Mouse (Mus musculus): ENCODE data around the gene Nav1. TPM values are rescaled to one million over a fixed set of nuclear protein-coding genes. Genes with fewer than 3 reads are reported as not detected.

The Nav1 gene
- polyA plus RNA-seq, 1 experiment: 31.7 TPM

- TF ChIP-seq CTCF (IDR thresholded peaks at IDR 0.05; ENCODE audit: low read depth, low read length): no peak
- TF ChIP-seq EP300 (IDR thresholded peaks at IDR 0.05; ENCODE audit: insufficient read depth, low read depth, low read length): no peak
- no peak for TF ChIP-seq POLR2A (IDR thresholded peaks at IDR 0.05; ENCODE audit: insufficient read depth, low read length)
- no peaks in the 10 kb centered on the region for H3K27me3 ChIP-seq (ENCODE audit: control insufficient read depth, insufficient read depth, low read length, poor library complexity, severe bottlenecking)
- no peaks in the 10 kb centered on the region for H3K9me3 ChIP-seq (replicated peaks; ENCODE audit: control insufficient read depth, insufficient read depth, low read length, poor library complexity, severe bottlenecking)
- H3K9ac ChIP-seq (ENCODE audit: low read depth, poor library complexity, severe bottlenecking): no peak overlapping the region
- no peak overlapping the region for H3K4me3 ChIP-seq (ENCODE audit: low read depth, low read length)
- no peak overlapping the region for H3K27ac ChIP-seq (ENCODE audit: insufficient read depth, low read length)
- no peaks in the 10 kb centered on the region for H3K4me1 ChIP-seq (ENCODE audit: control insufficient read depth, insufficient read depth, low read length)
- no peaks in the 10 kb centered on the region for H3K36me3 ChIP-seq (ENCODE audit: control insufficient read depth, insufficient read depth, low read length, poor library complexity, severe bottlenecking)
Measured at GRCm38 (mm10) chr1:135532383-135532782, 74.7 kb downstream of the Nav1 start.

DNA sequence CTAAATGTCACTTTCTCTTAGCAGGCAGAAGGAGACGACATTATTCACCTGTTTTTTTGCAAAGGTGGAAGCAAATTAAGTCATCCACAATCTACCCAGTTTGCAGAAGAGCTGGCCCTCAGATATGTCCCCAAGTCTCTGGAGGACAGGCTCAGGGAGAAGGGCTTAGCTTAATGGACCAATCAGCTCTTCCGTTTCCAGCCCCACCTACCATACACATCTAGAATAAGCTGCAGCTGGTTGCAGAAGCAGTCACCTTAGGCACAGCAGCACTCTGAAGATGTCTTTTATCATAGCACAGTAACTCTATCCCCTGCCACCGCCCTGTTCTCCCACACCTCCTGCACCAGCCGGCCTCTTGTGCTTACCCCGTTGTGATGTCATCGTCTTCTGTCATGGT is 75.1 kb downstream of the Nav1 start:
- Histone ChIP-seq H3K36me3 (ENCODE audit: control insufficient read depth, insufficient read depth, low read length, poor library complexity, severe bottlenecking) (no peaks in the 10 kb centered on the region), H3K27me3 (ENCODE audit: control insufficient read depth, insufficient read depth, low read length, poor library complexity, severe bottlenecking) (no peaks in the 10 kb centered on the region), H3K4me3 (ENCODE audit: low read depth, low read length) (no peak overlapping the region), H3K4me1 (ENCODE audit: control insufficient read depth, insufficient read depth, low read length) (no peaks in the 10 kb centered on the region), H3K9me3 (replicated peaks; ENCODE audit: control insufficient read depth, insufficient read depth, low read length, poor library complexity, severe bottlenecking) (no peaks in the 10 kb centered on the region), H3K9ac (ENCODE audit: low read depth, poor library complexity, severe bottlenecking) (no peak overlapping the region), H3K27ac (ENCODE audit: insufficient read depth, low read length) (no peak overlapping the region)
- no peak for TF ChIP-seq EP300 (IDR thresholded peaks at IDR 0.05; ENCODE audit: insufficient read depth, low read depth, low read length)
- no peak for TF ChIP-seq CTCF (IDR thresholded peaks at IDR 0.05; ENCODE audit: low read depth, low read length)
- TF ChIP-seq POLR2A (IDR thresholded peaks at IDR 0.05; ENCODE audit: insufficient read depth, low read length): no peak

DNA sequence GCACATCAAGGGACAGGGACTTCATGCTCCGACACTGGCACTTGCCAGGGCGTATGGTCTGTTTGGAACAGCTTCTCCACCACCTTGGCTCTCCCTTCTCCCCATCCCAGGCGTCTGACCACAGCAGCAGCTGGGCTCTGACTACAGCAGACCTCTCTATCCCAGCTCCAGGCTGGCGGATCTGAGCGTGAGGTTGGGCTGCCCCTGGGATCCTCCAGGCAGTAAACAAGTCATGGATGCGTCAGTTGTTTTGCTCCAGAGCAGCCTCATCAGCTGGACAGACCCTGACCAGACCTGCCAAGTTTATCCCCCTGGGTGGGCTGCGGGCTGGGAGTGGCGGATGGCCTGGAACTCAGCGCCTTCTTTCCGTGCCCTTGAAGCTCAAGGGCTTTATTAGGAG is 76.0 kb downstream of the Nav1 start:
- no peaks in the 10 kb centered on the region for H3K4me1 ChIP-seq (ENCODE audit: control insufficient read depth, insufficient read depth, low read length)
- TF ChIP-seq CTCF (IDR thresholded peaks at IDR 0.05; ENCODE audit: low read depth, low read length): no peak
- no peak for TF ChIP-seq POLR2A (IDR thresholded peaks at IDR 0.05; ENCODE audit: insufficient read depth, low read length)
- TF ChIP-seq EP300 (IDR thresholded peaks at IDR 0.05; ENCODE audit: insufficient read depth, low read depth, low read length): no peak
- H3K27ac ChIP-seq (ENCODE audit: insufficient read depth, low read length): no peak overlapping the region
- H3K4me3 ChIP-seq (ENCODE audit: low read depth, low read length): no peak overlapping the region
- no peaks in the 10 kb centered on the region for H3K9me3 ChIP-seq (replicated peaks; ENCODE audit: control insufficient read depth, insufficient read depth, low read length, poor library complexity, severe bottlenecking)
- H3K36me3 ChIP-seq (ENCODE audit: control insufficient read depth, insufficient read depth, low read length, poor library complexity, severe bottlenecking): no peaks in the 10 kb centered on the region
- H3K27me3 ChIP-seq (ENCODE audit: control insufficient read depth, insufficient read depth, low read length, poor library complexity, severe bottlenecking): no peaks in the 10 kb centered on the region
- H3K9ac ChIP-seq (ENCODE audit: low read depth, poor library complexity, severe bottlenecking): no peak overlapping the region

GRCm38 (mm10) chr1:135524518-135524860 is 82.6 kb downstream of the Nav1 start:
- H3K4me3 ChIP-seq (ENCODE audit: low read depth, low read length): no peak overlapping the region
- no peaks in the 10 kb centered on the region for H3K27me3 ChIP-seq (ENCODE audit: control insufficient read depth, insufficient read depth, low read length, poor library complexity, severe bottlenecking)
- H3K36me3 ChIP-seq (ENCODE audit: control insufficient read depth, insufficient read depth, low read length, poor library complexity, severe bottlenecking): no peaks in the 10 kb centered on the region
- TF ChIP-seq EP300 (IDR thresholded peaks at IDR 0.05; ENCODE audit: insufficient read depth, low read depth, low read length): no peak
- TF ChIP-seq POLR2A (IDR thresholded peaks at IDR 0.05; ENCODE audit: insufficient read depth, low read length): no peak
- no peak for TF ChIP-seq CTCF (IDR thresholded peaks at IDR 0.05; ENCODE audit: low read depth, low read length)
- H3K9ac ChIP-seq (ENCODE audit: low read depth, poor library complexity, severe bottlenecking): no peak overlapping the region
- H3K9me3 ChIP-seq (replicated peaks; ENCODE audit: control insufficient read depth, insufficient read depth, low read length, poor library complexity, severe bottlenecking): no peaks in the 10 kb centered on the region
- H3K4me1 ChIP-seq (ENCODE audit: control insufficient read depth, insufficient read depth, low read length): no peaks in the 10 kb centered on the region
- no peak overlapping the region for H3K27ac ChIP-seq (ENCODE audit: insufficient read depth, low read length)

DNA sequence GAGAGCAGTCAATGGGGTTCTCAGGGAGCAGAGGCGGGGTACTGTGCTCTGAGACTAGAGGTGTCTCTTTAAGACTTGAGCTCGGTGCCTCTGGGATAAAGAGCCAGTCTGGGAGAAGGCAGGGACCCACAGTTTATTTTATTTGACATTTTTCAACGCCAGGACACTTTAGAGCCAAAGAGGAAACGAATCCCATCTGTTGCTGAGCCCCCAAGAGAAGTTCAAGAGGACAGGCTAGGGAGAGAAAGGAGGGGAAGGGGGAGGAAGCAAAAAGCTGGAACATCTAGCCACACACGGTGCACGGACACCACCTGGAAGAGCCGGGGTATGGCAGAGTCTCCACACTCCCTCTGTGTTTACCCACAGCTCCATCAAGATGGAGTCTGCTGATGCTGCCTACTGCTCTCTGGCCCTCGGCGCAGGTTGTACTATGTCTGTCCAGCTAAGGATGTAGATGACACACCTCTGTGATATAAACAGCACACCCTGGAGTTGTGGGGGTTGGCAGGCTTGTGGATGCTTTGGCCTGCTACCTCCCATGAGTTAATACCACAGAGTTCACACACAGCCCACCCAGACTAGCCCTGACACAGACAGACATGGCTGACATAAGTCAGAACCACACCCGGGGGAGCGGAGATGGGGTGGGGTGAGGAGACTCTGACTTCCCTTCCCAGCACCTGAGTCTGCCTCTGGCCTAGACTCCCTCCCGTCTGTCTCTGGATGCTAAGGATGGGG is 83.1 kb downstream of the Nav1 start:
- H3K27me3 ChIP-seq (ENCODE audit: control insufficient read depth, insufficient read depth, low read length, poor library complexity, severe bottlenecking): no peaks in the 10 kb centered on the region
- H3K4me3 ChIP-seq (ENCODE audit: low read depth, low read length): no peak overlapping the region
- H3K27ac ChIP-seq (ENCODE audit: insufficient read depth, low read length): no peak overlapping the region
- no peaks in the 10 kb centered on the region for H3K9me3 ChIP-seq (replicated peaks; ENCODE audit: control insufficient read depth, insufficient read depth, low read length, poor library complexity, severe bottlenecking)
- H3K9ac ChIP-seq (ENCODE audit: low read depth, poor library complexity, severe bottlenecking): no peak overlapping the region
- no peaks in the 10 kb centered on the region for H3K36me3 ChIP-seq (ENCODE audit: control insufficient read depth, insufficient read depth, low read length, poor library complexity, severe bottlenecking)
- TF ChIP-seq CTCF (IDR thresholded peaks at IDR 0.05; ENCODE audit: low read depth, low read length) (no peak), EP300 (IDR thresholded peaks at IDR 0.05; ENCODE audit: insufficient read depth, low read depth, low read length) (no peak), POLR2A (IDR thresholded peaks at IDR 0.05; ENCODE audit: insufficient read depth, low read length) (no peak)
- H3K4me1 ChIP-seq (ENCODE audit: control insufficient read depth, insufficient read depth, low read length): no peaks in the 10 kb centered on the region

- H3K9ac ChIP-seq (ENCODE audit: low read depth, poor library complexity, severe bottlenecking): no peak overlapping the region
- no peaks in the 10 kb centered on the region for H3K4me1 ChIP-seq (ENCODE audit: control insufficient read depth, insufficient read depth, low read length)
- H3K36me3 ChIP-seq (ENCODE audit: control insufficient read depth, insufficient read depth, low read length, poor library complexity, severe bottlenecking): no peaks in the 10 kb centered on the region
- H3K27me3 ChIP-seq (ENCODE audit: control insufficient read depth, insufficient read depth, low read length, poor library complexity, severe bottlenecking): no peaks in the 10 kb centered on the region
- no peak for TF ChIP-seq POLR2A (IDR thresholded peaks at IDR 0.05; ENCODE audit: insufficient read depth, low read length)
- TF ChIP-seq CTCF (IDR thresholded peaks at IDR 0.05; ENCODE audit: low read depth, low read length): no peak
- TF ChIP-seq EP300 (IDR thresholded peaks at IDR 0.05; ENCODE audit: insufficient read depth, low read depth, low read length): no peak
- no peaks in the 10 kb centered on the region for H3K9me3 ChIP-seq (replicated peaks; ENCODE audit: control insufficient read depth, insufficient read depth, low read length, poor library complexity, severe bottlenecking)
- H3K27ac ChIP-seq (ENCODE audit: insufficient read depth, low read length): no peak overlapping the region
- no peak overlapping the region for H3K4me3 ChIP-seq (ENCODE audit: low read depth, low read length)
Measured at GRCm38 (mm10) chr1:135523344-135523743, 83.8 kb downstream of the Nav1 start.
